Mouse (Mus musculus): ENCODE measurements around the gene Rfx6.

Rfx6 gene

DNA sequence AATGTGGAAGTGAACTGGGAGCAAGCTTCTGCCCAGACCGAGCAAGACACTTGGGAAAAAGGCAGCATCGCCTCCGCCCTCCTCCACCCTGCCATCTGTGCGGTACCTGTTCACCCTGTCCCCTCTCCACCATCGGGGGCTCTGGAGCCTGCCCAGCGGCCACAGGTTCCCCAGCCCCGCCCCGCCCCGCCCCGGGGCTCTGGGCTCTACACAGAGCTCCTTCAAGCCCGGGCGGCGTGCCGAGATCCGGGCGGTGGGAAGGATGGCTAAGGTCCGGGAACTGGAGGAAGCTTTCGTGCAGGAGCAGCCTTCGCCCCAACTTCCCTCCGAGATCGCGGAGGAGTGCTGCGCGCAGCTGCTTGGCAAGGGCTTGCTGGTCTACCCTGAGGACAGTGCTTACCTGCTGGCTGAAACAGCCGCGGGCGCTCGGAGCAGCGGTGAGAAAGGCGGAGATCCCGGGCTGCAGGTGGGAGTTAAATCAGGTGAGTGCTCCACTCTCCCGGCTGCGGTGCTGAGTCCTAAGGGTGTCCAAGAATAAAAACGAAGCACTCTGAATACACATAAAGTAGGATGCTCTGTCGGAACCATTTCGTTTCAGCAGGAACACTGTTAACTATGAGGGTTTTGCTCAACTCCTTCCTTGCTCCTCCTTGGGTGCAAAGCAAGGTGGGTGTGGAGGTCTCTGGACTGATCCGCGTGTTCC, at the start of gene Rfx6:
Gene Rfx6 (plus strand): TSS at position 209 of the 703 bp plus-strand sequence.
- no peak for DNase-seq

DNA sequence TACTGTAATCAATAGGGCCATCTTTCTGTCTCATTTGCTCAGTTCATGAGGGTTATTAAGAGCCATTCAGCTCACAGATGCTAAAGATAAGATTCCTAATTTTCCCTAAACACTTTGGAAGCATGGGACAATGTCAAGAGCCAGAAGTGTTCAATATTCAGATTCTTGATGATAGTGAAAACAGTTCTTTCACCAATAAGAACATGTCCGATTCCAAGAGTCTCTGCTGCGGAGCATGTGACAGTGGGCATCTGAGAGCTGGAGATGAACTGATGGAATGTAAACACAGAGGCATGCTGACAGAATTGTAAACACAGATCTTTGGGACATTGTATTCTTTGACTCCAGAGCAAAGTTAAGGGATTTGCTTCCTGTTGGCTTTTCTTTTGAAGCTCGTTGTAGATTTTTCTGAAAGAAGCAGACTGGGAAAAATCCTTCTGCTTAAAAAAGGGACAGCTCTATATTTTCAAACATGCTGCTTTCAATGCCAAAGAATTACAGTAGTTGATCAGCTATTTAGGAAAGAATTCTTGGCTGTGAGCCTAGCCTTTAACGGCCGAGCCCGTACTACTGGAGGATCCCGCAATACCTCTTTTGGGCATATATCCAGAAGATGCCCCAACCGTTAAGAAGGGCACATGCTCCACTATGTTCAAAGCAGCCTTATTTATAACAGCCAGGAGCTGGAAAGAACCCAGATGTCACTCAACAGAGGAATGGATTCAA, 46.0 kb upstream of the Rfx6 start, which contains the start of gene Gprc6a:
Gene Gprc6a (minus strand): TSS at position 51 of the 726 bp plus-strand sequence.
- DNase-seq = peak; percentile 17

DNA sequence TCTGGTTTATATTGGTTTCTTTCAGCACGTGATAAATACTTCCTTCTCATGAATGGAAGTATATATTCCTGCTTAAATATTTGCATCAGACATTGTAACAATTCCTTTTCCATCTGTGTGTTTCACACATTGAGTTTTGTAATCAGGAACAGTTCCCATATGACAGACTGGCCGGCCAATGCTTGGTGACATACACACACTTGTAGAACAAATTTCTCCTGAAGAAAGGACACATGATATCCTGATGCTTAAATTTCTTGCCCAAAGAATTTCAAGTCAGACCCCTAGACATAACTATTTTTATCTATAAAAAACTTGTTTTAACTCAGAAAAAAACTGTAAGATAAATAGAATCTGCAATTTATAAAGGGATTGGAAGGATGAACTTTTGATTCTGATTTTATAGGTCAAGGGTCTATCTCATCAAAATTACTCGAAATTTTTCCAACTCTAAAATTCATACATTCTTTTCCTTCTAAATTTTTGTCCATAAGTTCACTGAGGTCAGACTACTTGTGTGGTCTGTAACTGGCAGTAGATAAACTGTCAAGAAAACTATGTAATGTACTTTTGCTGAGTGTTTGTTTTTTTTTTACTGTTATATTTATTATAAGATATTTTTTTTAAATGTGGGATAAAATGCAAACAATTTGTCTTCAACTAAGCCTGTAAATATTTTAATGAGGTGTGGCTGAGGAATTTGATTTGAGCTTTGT, 27.9 kb upstream of the Rfx6 start:
- no peak for DNase-seq

DNA sequence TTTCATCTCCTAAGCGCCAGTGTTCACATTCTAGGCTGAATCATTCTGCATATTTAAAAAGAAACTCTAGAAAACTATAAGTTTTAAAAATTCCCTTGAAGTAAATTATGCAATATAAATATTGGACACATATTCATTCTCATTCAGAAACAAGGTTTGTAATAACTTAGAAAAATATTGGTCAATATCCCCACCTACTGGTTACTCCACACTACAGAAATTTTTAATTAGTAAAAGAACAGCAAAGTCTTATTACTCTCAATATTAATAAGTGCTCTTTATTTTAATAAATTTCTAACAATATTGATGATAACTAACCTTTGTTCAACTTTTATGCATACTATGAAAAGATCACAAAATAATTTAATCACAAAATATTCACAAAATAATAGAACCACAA, 20.2 kb upstream of the Rfx6 start:
- no peak for DNase-seq

DNA sequence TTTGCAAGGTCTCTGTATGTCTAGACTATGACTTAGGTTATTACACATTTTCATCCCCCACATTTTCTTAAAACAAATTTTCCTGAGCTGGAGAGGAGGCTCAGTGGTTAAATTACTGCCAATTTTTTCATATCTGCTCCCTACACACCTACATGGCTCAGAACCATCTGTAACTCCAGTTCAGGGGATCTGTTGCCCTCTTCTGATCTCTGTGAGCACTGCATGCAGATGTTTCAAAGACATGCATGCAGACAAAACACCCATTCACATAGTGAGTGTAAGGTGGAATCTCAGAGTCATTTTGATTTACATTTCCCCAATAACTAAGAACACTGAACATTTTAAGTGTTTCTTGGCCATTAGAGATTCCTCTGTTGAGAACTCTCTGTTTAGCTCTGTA, 8.2 kb upstream of the Rfx6 start:
- no peak for DNase-seq

DNA sequence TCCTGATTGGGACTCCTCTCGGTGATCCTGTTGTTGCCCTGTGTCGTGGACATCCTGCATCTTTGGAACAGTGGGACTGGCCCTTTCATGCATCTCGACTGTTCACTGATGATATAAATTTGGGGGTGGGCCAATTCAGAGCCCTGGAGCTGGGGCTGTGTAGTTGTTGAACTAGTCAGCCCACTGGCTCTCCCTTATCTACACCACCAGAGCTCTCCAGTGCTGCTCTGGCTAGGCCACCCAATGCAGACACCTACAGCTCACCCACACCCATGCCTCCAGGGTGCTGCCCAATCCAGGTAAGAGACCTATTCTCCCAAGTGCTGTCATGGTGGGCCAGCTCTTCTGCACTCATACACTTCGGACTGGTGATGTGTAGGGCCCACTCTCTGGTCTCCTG, 6.0 kb upstream of the Rfx6 start:
- DNase-seq = no peak

DNA sequence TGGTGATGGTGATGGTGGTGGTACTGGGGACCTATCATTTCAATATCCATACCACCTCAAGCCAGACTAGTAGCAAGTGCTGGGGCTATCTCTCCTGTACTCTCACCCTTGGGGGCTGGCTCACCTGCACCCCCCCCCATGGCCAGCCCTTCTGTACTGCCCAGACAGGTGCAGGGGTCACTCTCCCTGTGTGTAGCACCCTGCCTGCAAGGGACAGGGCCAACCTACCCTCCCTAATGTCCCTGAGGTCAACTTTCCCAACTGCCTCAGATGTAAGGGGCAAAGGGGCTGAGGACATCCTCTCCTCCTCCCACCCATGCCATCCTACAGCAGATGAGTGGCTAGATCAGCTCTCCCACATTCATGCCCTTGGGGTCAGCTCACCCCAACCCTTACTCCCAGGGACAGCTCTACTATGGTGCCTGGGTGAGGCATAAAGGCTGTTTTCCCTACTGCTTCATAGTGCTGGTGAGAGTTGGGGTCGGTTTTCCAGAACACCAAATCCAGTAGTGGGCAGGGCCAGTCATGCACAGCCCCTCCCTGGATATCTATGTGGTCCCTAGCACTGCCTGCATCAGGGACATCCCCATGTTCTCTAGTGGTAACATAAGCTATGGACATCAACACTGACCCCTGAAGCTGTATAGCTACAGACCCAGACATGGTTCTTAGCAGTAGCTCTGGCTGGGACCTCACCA, 5.3 kb upstream of the Rfx6 start:
- no peak for DNase-seq

DNA sequence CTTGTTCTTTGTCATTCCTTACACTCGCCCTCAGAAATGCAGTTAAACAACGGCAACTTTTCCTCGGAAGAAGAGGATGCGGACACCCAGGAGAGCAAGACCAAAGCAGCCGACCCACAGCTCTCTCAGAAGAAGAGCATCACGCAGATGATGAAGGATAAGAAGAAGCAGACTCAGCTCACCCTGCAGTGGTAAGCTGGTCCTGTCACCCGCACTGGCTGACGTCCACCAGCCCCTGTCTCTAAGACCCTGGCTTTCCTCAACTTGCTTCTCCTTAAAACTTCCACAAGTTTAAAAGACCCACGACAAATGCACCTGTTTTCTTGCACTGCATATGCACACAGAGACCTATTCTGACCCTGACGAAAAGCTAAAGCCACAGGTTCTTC, 689 bp downstream of the Rfx6 start:
- DNase-seq = no peak

DNA sequence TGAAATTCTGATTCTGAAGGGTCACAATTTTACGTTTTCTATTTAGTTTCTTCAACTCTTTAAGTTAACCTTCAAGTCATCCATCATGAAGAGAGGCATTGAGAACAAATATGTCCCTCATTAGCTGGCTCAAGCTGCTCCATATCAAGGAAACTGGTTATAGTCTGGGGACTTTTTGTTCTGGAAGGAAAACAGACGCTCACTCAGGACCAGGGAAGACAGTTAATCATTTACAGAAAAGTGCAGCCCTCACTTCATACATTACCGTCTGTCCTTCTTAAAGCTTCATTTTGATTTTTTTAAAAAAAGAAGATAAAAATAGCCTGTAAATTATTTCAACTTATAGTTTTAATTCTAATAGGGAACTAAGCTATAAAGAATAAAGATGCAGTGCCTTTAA, 43.3 kb downstream of the Rfx6 start:
- no peak for DNase-seq

DNA sequence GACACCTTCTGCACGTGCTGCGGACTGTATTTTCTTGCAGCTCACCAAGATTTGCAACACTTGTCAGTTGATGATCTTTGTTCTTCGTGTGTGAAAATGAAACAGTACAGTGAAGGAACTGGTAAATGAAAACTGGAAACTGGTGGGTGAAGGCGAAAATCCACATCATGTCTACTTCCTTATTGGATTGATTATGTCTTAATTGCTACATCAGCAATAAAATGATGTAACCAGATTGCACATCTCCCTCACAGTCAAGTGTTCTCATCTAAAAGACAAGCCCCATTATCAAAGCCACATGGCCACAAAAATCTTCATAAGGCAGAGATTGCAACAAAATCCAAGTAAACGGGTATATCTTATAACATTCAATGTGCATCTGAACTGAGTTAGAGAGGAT, 83.9 kb downstream of the Rfx6 start:
- DNase-seq = no peak

DNA sequence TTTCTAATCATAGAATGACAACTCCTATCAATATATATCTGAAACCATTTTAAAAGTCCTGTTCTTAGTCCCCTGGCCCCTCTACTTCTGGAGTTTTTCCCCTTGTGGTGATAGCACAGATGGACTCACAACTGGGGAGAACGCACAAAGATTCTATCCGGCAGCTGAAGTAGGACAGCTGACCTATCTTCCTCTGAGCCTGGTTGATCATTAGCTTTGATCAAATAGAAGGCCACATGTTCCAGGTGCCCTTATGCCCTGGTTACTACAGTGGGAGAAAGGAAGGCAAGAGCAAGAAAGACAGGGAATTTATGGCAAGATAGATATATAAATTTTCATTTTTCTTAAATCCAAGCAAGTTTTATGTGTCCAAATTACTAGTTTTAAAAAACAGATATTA, 85.7 kb downstream of the Rfx6 start:
- no peak for DNase-seq

DNA sequence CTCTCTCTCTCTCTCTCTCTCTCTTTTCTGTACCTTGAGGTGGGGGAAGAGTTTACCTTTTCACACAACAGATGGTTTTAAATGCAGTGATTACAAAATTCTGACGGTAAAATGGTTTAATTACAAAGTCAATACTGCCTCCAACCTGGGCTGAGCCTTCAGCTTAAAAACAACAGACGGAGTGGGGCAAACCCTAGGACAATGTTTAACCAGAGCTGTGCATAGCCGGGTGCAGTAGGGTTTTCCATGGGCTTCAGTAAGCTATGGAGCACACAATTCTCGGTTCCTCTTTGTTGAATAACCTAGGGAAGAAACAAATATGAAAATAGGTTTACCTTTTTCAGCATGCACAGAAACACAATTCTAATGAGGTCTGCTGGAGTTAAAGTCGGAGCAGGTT, 90.9 kb downstream of the Rfx6 start:
- DNase-seq = no peak

DNA sequence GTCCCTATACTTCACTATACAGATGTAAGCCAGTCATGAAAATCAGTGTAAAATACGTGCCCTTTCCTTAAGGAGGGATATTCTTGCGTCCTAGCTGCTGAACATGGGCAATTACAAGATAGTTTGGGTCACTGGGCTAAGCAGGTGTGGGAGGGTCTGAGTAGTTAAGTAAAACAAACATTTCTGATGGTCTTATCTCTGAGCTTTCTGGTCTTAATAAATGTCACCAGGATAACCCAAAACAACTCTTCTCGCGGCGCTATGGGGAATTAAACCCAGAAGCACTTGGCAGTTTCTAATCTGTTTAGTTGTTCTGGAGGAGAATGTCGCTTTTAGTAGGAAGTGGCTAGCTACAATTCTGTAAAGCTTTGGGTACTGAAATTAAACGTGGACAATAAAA, 91.7 kb downstream of the Rfx6 start:
- DNase-seq = no peak

DNA sequence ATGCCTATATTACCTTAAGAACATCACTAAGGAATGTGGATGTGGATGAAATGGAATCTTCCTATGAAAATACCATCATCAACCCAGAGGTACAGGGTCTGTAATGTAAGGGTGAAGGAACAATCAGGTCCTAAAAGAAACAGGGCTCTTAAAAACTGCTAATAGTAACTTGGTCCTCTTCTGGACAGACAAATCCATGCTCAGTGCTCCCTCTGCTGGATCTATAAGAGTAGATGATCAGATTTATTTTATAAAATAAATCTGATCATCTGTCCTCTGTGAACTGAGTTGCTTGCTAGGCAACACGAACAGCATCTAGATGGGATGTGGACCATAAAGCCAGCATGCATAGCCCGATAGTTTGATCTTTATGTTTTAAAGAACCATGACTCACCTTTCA, 102.1 kb downstream of the Rfx6 start:
- no peak for DNase-seq

Measured in heart, adult 11 months (tissue).